Mouse (Mus musculus): ENCODE measurements around the gene Olfr723. TPM values are rescaled to one million over a fixed set of nuclear protein-coding genes. Genes with fewer than 3 reads are reported as not detected.
"Not testable (repeated sequence)": the region's sequence is repeated elsewhere in the genome, so short reads cannot be mapped to it uniquely, and the experiment has no call there.

Olfr723 gene
- not detected for polyA plus RNA-seq (2021)

- ATAC-seq; DNase-seq (ENCODE audit: low read depth, low spot score); H3K27me3 ChIP-seq; in situ Hi-C loops (cut with MboI; ENCODE audit: low pct_unique_long_range_greater_than_20kb); CTCF ChIA-PET; POLR2A ChIA-PET: not testable (repeated sequence)
These were observed at the start of gene Olfr723 for GRCm38 (mm10) chr14:49931687-49932086. TSS of gene Olfr723 (minus strand) at chr14:49931787.

DNA sequence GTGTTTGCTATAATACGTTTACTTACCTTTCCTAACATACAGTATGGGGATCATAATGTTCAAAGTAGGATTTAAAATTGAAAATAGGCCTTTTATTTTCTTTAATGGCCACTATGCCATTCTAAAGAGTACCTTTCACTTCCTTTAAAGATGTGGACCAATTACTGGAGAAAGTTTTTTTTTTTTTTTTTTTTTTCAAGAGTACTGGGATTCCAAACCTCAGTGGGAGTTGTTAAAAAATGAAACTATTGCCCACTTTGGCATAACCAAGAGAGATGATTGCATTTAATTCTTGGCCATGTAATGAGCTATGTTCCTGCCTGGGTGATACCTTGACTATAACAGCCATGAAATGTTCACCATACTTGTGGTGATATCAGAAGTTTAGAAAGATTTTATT is 31.6 kb upstream of the Olfr723 start, which contains the start of gene Olfr724:
Gene Olfr724 (minus strand): TSS at position 101 of the 400 bp plus-strand sequence.
- ATAC-seq; H3K27me3 ChIP-seq; CTCF ChIA-PET; in situ Hi-C loops (cut with MboI; ENCODE audit: low pct_unique_long_range_greater_than_20kb); DNase-seq (ENCODE audit: low read depth, low spot score); POLR2A ChIA-PET: not testable (repeated sequence)

DNA sequence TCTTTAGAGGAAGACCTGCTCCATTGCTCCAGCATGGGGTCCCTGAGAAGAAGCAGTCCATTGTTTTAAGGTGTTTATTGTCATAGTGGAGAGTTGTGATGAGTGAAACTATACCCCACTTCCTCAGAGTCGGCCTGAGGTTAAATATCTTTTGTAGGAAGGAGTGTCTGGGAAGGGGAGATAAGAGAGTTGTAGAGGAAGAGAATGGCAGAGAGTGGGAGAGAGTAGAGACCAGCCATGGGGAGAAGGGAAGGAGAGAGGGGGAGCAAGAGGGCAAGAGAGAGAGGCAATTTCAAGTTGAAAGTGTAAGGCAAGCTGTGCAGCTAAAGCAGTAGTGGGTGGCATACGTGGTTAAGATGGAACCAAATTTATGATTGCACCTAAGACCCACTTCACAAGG is 24.3 kb upstream of the Olfr723 start:
- DNase-seq (ENCODE audit: low read depth, low spot score) (no peak), ATAC-seq (no peak)
- POLR2A ChIA-PET, result no interaction called here
- CTCF ChIA-PET, result no interaction called here
- H3K27me3 ChIP-seq, result no peaks in the 10 kb centered on the region
- in situ Hi-C loops (cut with MboI; ENCODE audit: low pct_unique_long_range_greater_than_20kb), result no loop called here
- TF ChIP-seq CTCF (IDR thresholded peaks at IDR 0.05), result no peak

DNA sequence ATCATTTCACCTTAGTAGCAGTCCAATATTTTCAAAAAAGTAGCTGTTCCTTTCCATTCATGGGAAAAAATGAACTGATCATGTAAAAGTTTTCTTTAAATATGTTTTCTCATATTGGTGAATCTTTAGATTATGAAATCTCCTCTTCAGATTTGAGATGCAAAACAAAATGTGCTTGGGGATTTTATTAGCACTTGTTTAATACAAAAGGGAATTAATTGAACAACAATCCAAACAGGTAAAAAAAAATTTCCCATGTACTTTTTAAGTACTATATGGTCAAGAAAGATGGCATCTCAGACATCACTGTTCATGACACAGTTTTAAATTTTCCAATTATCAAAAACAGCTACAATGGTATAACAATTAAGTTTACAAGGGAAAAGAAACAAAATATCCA is 29.7 kb downstream of the Olfr723 start, which contains the start of gene Olfr722:
Gene Olfr722 (minus strand): TSS at position 101 of the 400 bp plus-strand sequence.
- ATAC-seq, result no peak
- peaks cover 10% of the 10 kb centered on the region for H3K27me3 ChIP-seq
- no peak for DNase-seq (ENCODE audit: low read depth, low spot score)
- POLR2A ChIA-PET, result no interaction called here
- TF ChIP-seq CTCF (IDR thresholded peaks at IDR 0.05), result no peak
- CTCF ChIA-PET, result no interaction called here
- in situ Hi-C loops (cut with MboI; ENCODE audit: low pct_unique_long_range_greater_than_20kb), result no loop called here

Other genes with a start within 250 kb of the Olfr723 start
- not detected for gene Armh4, start 148.4 kb downstream of the Olfr723 start, polyA plus RNA-seq (2021)
- gene Olfr722, start 29.8 kb downstream of the Olfr723 start, polyA plus RNA-seq (2021), result not detected
- not detected for gene Olfr724, start 31.5 kb upstream of the Olfr723 start, polyA plus RNA-seq (2021)
- gene Olfr725, start 108.6 kb upstream of the Olfr723 start, polyA plus RNA-seq (2021), result not detected
- not detected for gene Olfr726, start 159.2 kb upstream of the Olfr723 start, polyA plus RNA-seq (2021)
- not detected for gene Olfr727, start 191.4 kb upstream of the Olfr723 start, polyA plus RNA-seq (2021)
- not detected for gene Olfr728, start 210.9 kb upstream of the Olfr723 start, polyA plus RNA-seq (2021)
- not detected for gene Olfr729, start 221.1 kb upstream of the Olfr723 start, polyA plus RNA-seq (2021)

All from Patski (cell line).